Mouse (Mus musculus): ENCODE data around the gene Rmdn3.

Gene Rmdn3

GRCm38 (mm10) chr2:119156681-119157572, at the start of gene Rmdn3:
Gene Rmdn3 (minus strand): TSS chr2:119157034.
- peak; percentile 81 for DNase-seq (ENCODE audit: extremely low read depth, low read depth)

- no peak for DNase-seq (ENCODE audit: extremely low read depth, low read depth)
These were observed 47.1 kb upstream of the Rmdn3 start for GRCm38 (mm10) chr2:119203871-119204460.

GRCm38 (mm10) chr2:119202914-119203453, 46.1 kb upstream of the Rmdn3 start:
- no peak for DNase-seq (ENCODE audit: extremely low read depth, low read depth)

- DNase-seq (ENCODE audit: extremely low read depth, low read depth): no peak
These were observed 42.1 kb upstream of the Rmdn3 start for GRCm38 (mm10) chr2:119198934-119199333.

- DNase-seq (ENCODE audit: extremely low read depth, low read depth): no peak
These were observed 41.2 kb upstream of the Rmdn3 start for GRCm38 (mm10) chr2:119198049-119198448.

- no peak for DNase-seq (ENCODE audit: extremely low read depth, low read depth)
These were observed 40.7 kb upstream of the Rmdn3 start for GRCm38 (mm10) chr2:119197493-119197892.

- no peak for DNase-seq (ENCODE audit: extremely low read depth, low read depth)
These were observed 39.7 kb upstream of the Rmdn3 start for GRCm38 (mm10) chr2:119196316-119197108.

- no peak for DNase-seq (ENCODE audit: extremely low read depth, low read depth)
These were observed 37.3 kb upstream of the Rmdn3 start for GRCm38 (mm10) chr2:119194140-119194539.

- DNase-seq (ENCODE audit: extremely low read depth, low read depth): no peak
These were observed 34.1 kb upstream of the Rmdn3 start for GRCm38 (mm10) chr2:119190969-119191368.

- DNase-seq (ENCODE audit: extremely low read depth, low read depth): no peak
These were observed 32.3 kb upstream of the Rmdn3 start for GRCm38 (mm10) chr2:119189029-119189710.

GRCm38 (mm10) chr2:119182914-119183313, 26.1 kb upstream of the Rmdn3 start:
- no peak for DNase-seq (ENCODE audit: extremely low read depth, low read depth)

- no peak for DNase-seq (ENCODE audit: extremely low read depth, low read depth)
These were observed 20.6 kb upstream of the Rmdn3 start for GRCm38 (mm10) chr2:119177384-119177939.

GRCm38 (mm10) chr2:119176761-119177160, 19.9 kb upstream of the Rmdn3 start:
- no peak for DNase-seq (ENCODE audit: extremely low read depth, low read depth)

GRCm38 (mm10) chr2:119175614-119176013, 18.8 kb upstream of the Rmdn3 start:
- DNase-seq (ENCODE audit: extremely low read depth, low read depth): no peak

GRCm38 (mm10) chr2:119174866-119175265, 18.0 kb upstream of the Rmdn3 start:
- DNase-seq (ENCODE audit: extremely low read depth, low read depth): no peak

- DNase-seq (ENCODE audit: extremely low read depth, low read depth): no peak
These were observed 17.3 kb upstream of the Rmdn3 start, which contains the start of gene Gm14137 for GRCm38 (mm10) chr2:119173991-119174651. Gene Gm14137 (plus strand): TSS chr2:119174509.

- peak; percentile 84 for DNase-seq (ENCODE audit: extremely low read depth, low read depth)
These were observed 16.2 kb upstream of the Rmdn3 start for GRCm38 (mm10) chr2:119172862-119173576.

GRCm38 (mm10) chr2:119172446-119172845, 15.6 kb upstream of the Rmdn3 start:
- DNase-seq (ENCODE audit: extremely low read depth, low read depth): no peak

- no peak for DNase-seq (ENCODE audit: extremely low read depth, low read depth)
These were observed 14.7 kb upstream of the Rmdn3 start for GRCm38 (mm10) chr2:119171574-119171973.

All from MEL-GATA-1-ER (cell line).